In genomic region chr4:117330836-117331475, GRCm38 (mm10) we compare ENCODE assay signal across 12 mouse cellular contexts.
DNase-seq lines count a peak whose midpoint lies in the region; ATAC-seq and TF ChIP-seq lines count a peak whose summit lies in the region.
"Had no signal": no experiment of that assay in that cellular context is flagged by ENCODE, and none has a peak within 500 bp of the region (broad histone marks: within the 10 kb centered on the region; RNA-seq: fewer than 3 reads in every experiment).

No protein-coding gene starts in this region.

- H3K9ac ChIP-seq in lung, postnatal 0 days (replicated peaks; ENCODE audit: low read depth): no peak overlapping the region
- H3K9ac ChIP-seq in neural tube, embryonic 14.5 days (replicated peaks; ENCODE audit: low read depth, low read length): no peak overlapping the region
- no peak overlapping the region for H3K9ac ChIP-seq in forebrain, embryonic 16.5 days (replicated peaks; ENCODE audit: low read depth, low read length)
- H3K9ac ChIP-seq: embryonic facial prominence, embryonic 13.5 days had no signal

- H3K9me3 ChIP-seq in lung, postnatal 0 days (ENCODE audit: low read length): no peaks in the 10 kb centered on the region
- H3K9me3 ChIP-seq in neural tube, embryonic 14.5 days (ENCODE audit: control insufficient read depth, low read length): no peaks in the 10 kb centered on the region
- H3K9me3 ChIP-seq in forebrain, embryonic 16.5 days (ENCODE audit: control insufficient read depth, low read length): no peaks in the 10 kb centered on the region
- H3K9me3 ChIP-seq: embryonic facial prominence, embryonic 13.5 days had no signal

- WGBS in lung, postnatal 0 days: 34% methylated on average over 11 of the region's 11 CpGs
- WGBS in neural tube, embryonic 14.5 days: 7% methylated on average over 11 of the region's 11 CpGs
- WGBS in forebrain, embryonic 16.5 days: 44% methylated on average over 11 of the region's 11 CpGs

- no peak overlapping the region for H3K4me3 ChIP-seq in lung, postnatal 0 days (ENCODE audit: low read depth, low read length)
- no peak overlapping the region for H3K4me3 ChIP-seq in neural tube, embryonic 14.5 days (ENCODE audit: low read depth, low read length)
- H3K4me3 ChIP-seq in forebrain, embryonic 16.5 days (replicated peaks; ENCODE audit: low read length): no peak overlapping the region
- H3K4me3 ChIP-seq: embryonic facial prominence, embryonic 13.5 days had no signal

- no peaks in the 10 kb centered on the region for H3K4me1 ChIP-seq in lung, postnatal 0 days (ENCODE audit: insufficient read depth, low read depth, low read length)
- peaks cover 17% of the 10 kb centered on the region for H3K4me1 ChIP-seq in neural tube, embryonic 14.5 days (ENCODE audit: control insufficient read depth, insufficient read depth, low read length)
- no peaks in the 10 kb centered on the region for H3K4me1 ChIP-seq in forebrain, embryonic 16.5 days (replicated peaks; ENCODE audit: control insufficient read depth, insufficient read depth, low read length)
- H3K4me1 ChIP-seq: embryonic facial prominence, embryonic 13.5 days had no signal

- no peak for TF ChIP-seq EP300 in lung, postnatal 0 days (IDR thresholded peaks at IDR 0.05)

- no peak for TF ChIP-seq CTCF in lung, postnatal 0 days (IDR thresholded peaks at IDR 0.05)

- ATAC-seq in lung, postnatal 0 days: 0 out of 2 replicates have a peak, but pooled peaks have one; percentile 26
- peak; percentile 76 for ATAC-seq in neural tube, embryonic 14.5 days (ENCODE audit: low read depth)
- no peak for ATAC-seq in forebrain, embryonic 16.5 days

- H3K4me2 ChIP-seq in lung, postnatal 0 days (replicated peaks; ENCODE audit: low read depth, low read length): no peak overlapping the region
- no peak overlapping the region for H3K4me2 ChIP-seq in neural tube, embryonic 14.5 days (ENCODE audit: low read depth, low read length)
- no peak overlapping the region for H3K4me2 ChIP-seq in forebrain, embryonic 16.5 days (ENCODE audit: low read length)
- H3K4me2 ChIP-seq: embryonic facial prominence, embryonic 13.5 days had no signal

- no peaks in the 10 kb centered on the region for H3K36me3 ChIP-seq in lung, postnatal 0 days (ENCODE audit: insufficient read depth, low read length)
- H3K36me3 ChIP-seq in neural tube, embryonic 14.5 days (ENCODE audit: control insufficient read depth, insufficient read depth, low read length): no peaks in the 10 kb centered on the region
- no peaks in the 10 kb centered on the region for H3K36me3 ChIP-seq in forebrain, embryonic 16.5 days (ENCODE audit: control insufficient read depth, insufficient read depth)
- H3K36me3 ChIP-seq: embryonic facial prominence, embryonic 13.5 days had no signal

- H3K27me3 ChIP-seq in lung, postnatal 0 days (replicated peaks; ENCODE audit: insufficient read depth, low read length): no peaks in the 10 kb centered on the region
- H3K27me3 ChIP-seq in neural tube, embryonic 14.5 days (ENCODE audit: control insufficient read depth, insufficient read depth, low read length): peaks cover 42% of the 10 kb centered on the region
- H3K27me3 ChIP-seq in forebrain, embryonic 16.5 days (replicated peaks; ENCODE audit: control insufficient read depth, insufficient read depth, low read length): no peaks in the 10 kb centered on the region

- peak; percentile 23 for DNase-seq in lung, postnatal 0 days (ENCODE audit: low spot score)
- no peak for DNase-seq in lung, postnatal 14 days
- peak; percentile 87 for DNase-seq in ZHBTc4 (ENCODE audit: low read depth, low spot score)
- DNase-seq in hindlimb bud, embryonic 11.5 days (ENCODE audit: extremely low spot score, low read depth, low spot score): peak; percentile 47
- DNase-seq in Muller cell, postnatal 12 days (ENCODE audit: inconsistent ontology term): no peak
- no peak for DNase-seq in layer of hippocampus, adult 11-12 months (ENCODE audit: low spot score)
- DNase-seq: layer of hippocampus, postnatal 36 days; lung, adult 18-20 months; spleen, adult 18-20 months had no signal

- no peak overlapping the region for H3K27ac ChIP-seq in lung, postnatal 0 days (ENCODE audit: low read length)
- H3K27ac ChIP-seq in neural tube, embryonic 14.5 days (ENCODE audit: low read depth, low read length): no peak overlapping the region
- no peak overlapping the region for H3K27ac ChIP-seq in forebrain, embryonic 16.5 days (ENCODE audit: low read length)
- H3K27ac ChIP-seq: embryonic facial prominence, embryonic 13.5 days had no signal

Comparison
In these comparisons a context has a peak if more than half of its experiments do, and no peak if none do; other contexts are left out.
1. DNase-seq: peak in lung, postnatal 0 days (single experiment), ZHBTc4 (single experiment) and hindlimb bud, embryonic 11.5 days (single experiment); none in lung, postnatal 14 days (single experiment), Muller cell, postnatal 12 days (single experiment) and layer of hippocampus, adult 11-12 months (single experiment).